Mouse (Mus musculus): ENCODE measurements around the gene Mstn.

Mstn gene

DNA sequence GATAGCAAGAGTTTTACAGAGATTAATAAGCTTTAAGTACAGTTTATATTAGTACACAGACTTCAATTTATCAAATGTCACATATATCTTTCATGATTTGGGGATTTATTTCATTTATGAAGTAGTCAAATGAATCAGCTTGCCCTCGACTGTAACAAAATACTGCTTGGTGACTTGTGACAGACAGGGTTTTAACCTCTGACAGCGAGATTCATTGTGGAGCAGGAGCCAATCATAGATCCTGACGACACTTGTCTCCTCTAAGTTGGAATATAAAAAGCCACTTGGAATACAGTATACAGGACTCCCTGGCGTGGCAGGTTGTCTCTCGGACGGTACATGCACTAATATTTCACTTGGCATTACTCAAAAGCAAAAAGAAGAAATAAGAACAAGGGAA, at the start of gene Mstn:
TSS of gene Mstn (plus strand) at position 301 of the 400 bp plus-strand sequence.
- DNase-seq (ENCODE audit: low spot score): no peak

DNA sequence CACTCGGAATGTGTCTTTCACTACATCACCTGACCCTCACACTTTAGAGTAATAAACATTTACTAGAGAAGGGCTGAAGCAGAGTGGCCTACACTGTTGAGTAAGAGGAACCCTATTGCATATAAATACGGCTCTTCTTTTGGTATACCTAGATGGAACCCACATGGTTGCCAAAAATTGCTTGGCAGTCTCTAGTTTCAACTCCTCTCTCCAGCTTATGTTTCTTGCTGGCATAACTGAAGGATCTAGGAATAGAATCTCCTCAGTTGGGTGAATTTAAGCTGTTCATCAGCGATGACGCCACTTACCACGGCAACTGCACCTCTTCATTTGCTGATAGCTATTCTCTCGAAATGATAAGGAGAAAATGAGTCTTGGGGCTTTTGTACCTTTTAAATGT, 46.7 kb upstream of the Mstn start:
- no peak for DNase-seq (ENCODE audit: low spot score)

DNA sequence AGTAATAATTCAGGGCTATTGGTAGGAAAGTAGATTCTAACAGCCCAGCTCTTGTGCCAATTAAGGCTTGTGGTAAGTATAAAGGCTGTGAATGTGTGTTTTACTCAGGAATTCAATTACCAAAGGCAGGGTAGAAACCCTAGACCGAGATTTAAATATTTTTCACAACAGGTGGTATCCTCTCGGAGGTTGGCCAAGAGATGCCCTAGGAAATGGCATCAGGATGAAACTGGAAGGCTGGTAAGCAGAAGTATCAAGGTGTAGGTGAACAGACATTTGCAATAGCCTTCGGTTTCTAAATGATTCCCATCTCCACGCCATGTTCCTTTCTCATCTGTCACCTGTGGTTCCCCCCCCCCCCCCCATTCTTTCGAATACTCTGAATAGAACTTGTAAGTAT, 45.8 kb upstream of the Mstn start:
- DNase-seq (ENCODE audit: low spot score): no peak

DNA sequence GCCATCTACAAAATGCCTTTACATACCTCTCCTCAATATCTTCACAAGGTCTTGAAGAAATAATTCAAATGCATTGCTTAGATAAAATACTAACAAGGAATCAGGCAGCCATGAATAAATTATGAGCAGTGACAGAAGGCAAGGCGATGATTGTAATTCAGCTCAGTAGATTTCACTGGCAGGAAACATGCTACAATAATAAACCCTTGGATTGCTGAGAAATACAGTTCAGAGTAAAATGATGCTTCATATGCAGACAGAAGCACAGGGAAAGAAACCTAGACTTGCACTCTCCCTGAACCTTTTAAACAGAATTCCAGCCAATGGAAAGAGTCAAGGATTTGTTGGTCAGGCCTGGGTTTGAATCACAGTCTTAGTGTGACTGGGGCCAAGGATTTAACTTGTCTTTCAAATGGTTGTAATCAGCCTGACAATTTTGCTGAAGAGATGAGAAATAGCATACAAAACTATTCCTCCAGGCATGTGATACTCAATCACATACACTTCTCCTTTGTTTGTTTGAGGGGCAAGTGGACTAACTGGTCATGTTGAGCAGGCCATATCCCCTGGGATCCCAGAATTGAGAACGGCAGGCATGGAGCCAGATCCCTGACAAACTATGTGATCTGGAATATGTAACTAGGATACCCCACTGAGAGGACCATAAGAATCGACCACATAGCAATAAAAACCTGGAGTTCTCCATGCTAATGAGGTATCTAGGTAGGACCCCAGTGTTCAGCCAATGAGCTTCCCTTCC, 42.5 kb upstream of the Mstn start:
- DNase-seq (ENCODE audit: low spot score): no peak

DNA sequence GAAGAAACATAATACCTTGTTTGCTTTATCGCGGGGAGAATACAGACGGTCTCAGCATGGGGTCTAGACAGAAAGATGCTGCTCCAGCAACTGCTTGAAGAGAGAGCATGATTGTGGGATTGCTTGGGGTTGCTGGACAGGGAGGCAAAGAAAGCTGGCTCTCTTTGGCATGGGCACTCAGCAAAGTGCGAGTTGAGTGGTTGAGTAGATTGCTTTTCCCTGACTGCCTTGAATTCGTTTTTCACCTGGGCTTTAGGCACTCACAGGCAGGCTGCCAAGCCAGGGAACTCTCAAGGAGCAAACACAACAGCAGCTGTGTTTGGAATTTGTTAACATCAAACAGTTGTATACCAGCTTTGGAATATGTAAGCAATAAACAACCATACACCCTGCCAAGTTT, 41.4 kb upstream of the Mstn start, which contains the start of gene 1700019D03Rik:
TSS of gene 1700019D03Rik (minus strand) at position 101 of the 400 bp plus-strand sequence.
- DNase-seq (ENCODE audit: low spot score): no peak

DNA sequence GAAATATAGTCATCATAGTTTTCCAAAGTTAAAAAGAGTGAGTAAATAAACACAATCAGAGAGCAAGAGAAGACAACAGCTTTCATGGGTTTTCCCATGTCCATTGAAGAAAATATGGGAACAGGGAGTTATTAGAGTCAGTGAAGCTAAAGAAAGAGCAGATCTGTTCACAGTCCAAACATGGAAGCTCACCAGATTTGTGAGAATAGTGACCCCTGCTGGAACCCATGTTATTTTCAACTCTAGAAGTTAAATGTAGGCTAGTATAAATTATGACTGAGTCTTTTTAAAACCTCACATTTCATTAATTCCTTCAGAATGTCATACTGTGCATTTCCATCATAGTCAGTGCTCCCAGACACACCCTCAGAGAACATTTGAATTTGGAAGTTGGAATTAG, 28.9 kb upstream of the Mstn start:
- no peak for DNase-seq (ENCODE audit: low spot score)

DNA sequence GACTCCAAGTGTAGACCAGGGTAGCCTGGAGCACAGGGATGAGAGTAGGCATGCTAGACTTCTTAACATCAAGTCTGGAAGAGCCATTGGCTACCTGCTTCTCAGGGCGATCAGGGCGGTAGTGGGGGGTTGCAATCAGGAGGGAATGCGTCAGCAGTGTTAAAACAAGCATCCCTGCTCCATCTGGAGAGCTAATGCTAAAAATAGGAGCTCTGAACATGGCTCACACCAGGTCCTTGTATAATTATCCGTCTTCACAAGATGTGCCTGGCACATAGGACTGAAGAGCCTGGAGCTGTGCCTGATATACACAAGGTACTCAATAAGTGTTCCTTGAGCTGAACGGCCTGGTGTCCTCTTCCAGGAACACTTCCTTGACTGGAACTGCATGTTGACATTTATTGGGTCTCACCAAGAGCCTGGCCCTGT, 24.0 kb upstream of the Mstn start:
- DNase-seq (ENCODE audit: low spot score): no peak

DNA sequence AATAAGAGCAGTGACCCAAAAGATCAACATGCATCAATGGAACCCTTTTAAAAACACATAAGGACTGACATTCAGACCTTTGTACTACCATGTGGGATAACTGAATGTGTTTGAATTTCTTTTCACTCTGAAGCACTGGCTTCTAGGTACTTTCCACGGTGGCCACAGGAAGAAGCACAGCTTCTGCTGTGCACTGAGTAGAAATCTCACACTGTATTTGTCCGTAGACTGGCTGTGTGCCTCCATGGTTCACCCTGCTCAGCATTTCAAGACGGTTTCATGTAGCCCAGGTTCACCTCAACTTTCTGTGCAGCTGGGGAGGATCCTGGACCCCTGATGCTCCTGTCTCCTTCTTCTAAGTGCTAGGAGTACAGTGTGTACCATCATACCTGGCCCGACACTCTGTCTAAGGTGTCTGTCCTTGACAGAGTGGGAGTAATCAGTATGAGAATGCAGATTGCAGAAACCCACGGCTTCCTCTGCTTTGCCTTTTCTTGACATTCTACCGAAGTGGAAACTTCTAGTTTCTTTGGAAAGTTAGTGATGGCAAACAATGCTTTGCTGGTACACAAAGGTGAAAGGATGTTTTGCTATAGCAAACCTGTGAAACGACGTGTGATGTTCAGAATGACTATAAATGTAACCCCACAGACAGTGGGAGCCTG, 11.5 kb upstream of the Mstn start:
- DNase-seq (ENCODE audit: low spot score): no peak

DNA sequence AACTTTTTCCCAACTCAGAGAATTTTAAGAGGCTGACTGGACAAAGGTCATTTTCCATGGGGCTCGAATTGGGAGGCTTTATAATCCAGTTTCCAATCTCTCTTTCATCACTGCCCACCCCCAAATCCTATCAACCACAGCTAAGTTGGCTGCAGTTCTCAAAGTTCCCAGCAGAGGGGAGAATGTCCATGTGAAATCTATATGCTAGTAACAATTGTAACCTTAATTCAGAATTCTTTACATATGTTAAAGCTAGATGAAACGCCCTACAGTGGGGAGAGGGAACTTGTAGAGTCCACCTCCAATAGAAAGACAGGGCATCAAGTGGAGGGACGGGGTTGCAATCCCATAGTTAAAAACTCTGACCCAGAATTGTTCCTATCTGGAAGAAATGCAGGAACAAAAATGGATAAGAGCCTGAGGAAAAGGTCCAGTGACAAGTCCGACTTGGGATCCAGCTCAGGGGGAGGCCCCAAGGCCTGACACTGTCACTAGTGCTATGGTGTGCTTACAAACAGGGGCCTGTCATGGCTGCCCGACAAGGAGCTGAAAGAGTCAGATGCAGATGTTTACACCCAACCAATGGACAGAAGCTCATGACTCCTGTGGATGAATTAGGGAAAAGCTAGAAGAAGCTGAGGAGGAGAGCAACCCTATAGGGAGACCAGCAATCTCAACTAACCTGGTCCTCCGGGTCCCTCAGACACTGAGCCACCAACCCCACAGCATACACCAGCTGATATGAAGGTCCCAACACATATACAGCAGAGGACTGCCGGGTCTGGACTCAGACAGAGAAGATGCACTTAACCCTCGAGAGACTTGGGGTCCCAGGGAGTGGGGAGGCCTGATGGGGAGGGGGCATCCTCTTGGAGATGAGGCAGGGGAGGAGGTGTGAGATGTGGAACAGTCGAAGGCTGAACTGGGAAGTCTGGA, 8.1 kb upstream of the Mstn start:
- DNase-seq (ENCODE audit: low spot score): peak; percentile 55

DNA sequence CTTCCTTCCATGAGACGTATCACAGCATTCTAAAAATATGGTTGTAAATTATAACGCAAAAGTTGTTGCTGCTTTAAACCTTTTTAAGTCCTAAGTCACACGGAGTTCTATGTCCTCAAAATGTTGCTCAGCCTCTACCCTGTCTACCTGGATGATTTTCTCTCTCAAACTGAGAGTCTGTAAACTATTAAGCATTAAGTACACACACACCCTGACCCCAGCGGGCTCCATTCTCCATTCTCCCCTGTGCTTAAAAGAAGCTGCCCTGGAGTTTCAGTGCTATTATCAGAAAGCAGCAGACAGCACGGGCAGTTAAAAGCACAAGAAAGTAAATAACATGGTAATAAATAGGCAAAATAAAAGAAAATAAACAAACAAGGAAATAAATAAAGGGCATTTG, 2.3 kb upstream of the Mstn start:
- no peak for DNase-seq (ENCODE audit: low spot score)

DNA sequence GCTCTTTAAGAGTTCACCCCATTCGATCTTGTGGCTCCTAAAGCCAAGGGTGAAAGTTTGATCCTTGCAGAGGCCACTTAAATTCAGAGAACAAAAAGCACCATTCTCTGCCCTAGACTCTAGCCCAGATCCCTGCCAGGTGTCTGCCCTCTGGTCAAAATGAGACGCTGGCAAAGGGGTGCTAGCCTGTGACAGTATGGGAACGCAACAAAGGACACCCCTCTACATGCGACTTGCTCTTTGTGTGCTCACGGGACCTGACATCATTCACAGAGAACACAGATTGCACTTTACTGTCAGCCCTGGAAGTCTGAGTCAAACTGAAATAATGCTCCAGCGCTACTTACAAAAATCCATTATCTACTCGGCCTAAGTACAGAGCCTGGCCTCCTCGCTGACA, 941 bp upstream of the Mstn start:
- DNase-seq (ENCODE audit: low spot score): no peak

DNA sequence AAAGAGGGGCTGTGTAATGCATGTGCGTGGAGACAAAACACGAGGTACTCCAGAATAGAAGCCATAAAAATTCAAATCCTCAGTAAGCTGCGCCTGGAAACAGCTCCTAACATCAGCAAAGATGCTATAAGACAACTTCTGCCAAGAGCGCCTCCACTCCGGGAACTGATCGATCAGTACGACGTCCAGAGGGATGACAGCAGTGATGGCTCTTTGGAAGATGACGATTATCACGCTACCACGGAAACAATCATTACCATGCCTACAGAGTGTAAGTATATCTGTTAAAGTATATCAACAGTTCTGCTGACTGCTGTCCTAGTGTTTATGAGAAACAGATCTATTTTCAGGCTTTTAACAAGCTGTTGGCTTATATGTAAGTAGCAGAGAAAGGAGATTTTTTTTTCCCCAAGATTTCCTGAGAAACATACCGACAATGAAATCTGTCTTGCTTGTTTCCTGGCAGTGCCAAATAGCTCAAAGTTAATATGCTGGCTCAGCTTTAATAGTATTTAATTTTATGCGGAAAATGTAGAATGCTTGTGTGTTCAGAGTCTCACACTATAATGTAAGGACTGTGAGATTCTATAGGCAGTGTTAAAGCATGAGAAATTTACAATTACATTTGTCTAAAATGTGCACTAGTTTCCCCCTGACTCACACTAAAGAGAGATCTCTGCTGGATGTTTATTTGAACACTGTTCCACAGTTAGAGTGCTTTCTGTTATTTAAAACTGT, 600 bp downstream of the Mstn start:
- no peak for DNase-seq (ENCODE audit: low spot score)

DNA sequence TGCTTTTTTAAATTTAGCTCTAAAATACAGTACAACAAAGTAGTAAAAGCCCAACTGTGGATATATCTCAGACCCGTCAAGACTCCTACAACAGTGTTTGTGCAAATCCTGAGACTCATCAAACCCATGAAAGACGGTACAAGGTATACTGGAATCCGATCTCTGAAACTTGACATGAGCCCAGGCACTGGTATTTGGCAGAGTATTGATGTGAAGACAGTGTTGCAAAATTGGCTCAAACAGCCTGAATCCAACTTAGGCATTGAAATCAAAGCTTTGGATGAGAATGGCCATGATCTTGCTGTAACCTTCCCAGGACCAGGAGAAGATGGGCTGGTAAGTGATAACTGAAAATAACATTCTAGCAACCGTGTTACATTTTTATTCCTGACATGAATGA, 2.5 kb downstream of the Mstn start:
- no peak for DNase-seq (ENCODE audit: low spot score)

DNA sequence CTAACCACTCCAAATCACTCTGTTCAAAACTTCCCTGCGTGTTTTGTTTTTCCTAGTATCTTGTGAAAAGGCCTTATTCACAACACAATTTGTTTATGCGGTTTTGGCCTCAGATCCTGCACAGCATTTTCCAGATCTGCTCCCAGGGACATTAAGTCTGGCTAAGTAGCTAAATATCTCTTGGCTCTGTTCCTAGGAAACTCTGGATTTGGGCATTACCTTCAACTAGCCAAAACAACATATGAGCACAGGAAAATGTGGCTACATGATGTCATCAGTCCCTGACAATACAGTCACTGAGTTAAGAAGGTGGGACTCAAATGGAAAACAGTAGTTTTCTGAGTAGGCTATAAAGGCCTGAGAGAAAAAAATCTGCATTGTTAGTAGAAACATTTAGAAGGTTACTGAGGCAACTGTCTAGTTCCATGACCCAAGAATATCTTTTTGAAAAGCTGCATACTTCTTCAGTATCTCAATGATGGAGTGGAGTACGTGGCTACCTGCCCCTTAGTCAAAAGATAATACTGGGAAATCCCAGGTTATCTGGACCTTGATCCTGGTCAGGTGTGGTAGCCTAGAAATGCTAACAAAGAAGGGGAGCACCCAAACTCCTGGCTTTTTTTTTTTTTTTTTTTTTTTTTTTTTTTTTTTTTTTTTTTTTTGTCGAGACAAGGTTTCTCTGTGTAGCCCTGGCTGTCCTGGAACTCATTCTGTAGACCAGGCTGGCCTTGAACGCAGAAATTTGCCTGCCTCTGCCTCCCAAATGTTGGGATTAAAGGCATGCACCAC, 8.5 kb downstream of the Mstn start:
- no peak for DNase-seq (ENCODE audit: low spot score)

DNA sequence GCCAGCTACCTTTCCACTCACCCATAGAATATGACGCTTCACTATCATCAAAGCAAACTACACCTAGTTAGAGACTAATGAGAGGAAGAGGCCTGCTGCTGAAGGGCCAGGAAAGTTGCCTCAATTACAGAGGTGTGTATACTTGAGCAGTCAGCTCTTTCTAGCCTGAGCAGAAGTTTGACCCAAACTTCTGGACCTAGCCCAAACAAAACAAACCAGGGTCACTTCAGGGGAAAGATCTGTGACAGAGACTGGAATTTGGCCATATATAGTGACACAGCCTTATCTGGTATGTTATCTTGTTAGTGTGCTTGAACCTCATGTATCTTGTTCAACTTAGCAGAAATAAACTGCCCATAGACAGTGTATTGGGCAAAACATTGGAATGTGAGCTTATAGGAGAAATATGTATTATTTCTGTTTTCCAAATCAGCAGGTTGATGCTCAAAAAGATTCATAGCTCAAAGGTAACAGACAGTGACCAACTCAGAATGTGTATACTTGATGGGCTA, 9.3 kb downstream of the Mstn start:
- no peak for DNase-seq (ENCODE audit: low spot score)

DNA sequence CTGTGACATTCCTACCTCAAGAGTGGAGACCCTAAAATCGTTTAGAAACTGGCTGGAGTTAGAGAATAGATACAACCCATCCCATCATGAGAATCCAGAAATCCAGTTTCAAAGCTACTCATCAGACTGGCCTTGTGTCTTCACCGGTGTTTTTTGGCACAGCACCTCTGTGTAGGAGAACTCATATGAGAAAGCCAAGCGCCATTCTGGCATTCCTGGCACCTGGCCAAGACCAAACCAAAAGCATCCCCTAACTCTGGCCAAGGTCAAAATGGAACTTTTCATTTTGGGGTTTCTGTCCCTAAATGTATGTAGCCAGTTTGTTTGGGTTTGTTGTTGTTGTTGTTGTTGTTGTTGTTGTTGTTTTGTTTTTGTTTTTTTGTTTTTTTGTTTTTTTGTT, 15.2 kb downstream of the Mstn start:
- no peak for DNase-seq (ENCODE audit: low spot score)

DNA sequence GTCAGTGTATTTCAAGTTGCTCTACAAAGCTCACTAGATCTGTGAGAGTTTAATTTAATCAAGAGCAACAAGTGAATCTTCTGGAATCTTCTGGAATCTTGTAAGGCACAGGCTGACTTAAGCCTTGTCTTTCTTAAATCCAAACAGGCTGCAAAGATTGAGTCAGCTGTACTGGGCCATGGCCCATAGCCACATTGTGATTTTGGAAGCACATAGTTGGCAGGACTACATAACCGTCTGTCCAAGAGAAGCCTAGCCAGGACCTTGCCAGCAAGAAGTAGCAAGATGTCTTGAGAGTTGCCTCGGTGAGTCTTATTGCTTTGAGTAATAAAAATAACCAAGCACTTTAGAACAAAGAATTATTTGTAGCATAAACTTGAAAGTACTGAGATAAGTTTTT, 18.4 kb downstream of the Mstn start:
- DNase-seq (ENCODE audit: low spot score): no peak

DNA sequence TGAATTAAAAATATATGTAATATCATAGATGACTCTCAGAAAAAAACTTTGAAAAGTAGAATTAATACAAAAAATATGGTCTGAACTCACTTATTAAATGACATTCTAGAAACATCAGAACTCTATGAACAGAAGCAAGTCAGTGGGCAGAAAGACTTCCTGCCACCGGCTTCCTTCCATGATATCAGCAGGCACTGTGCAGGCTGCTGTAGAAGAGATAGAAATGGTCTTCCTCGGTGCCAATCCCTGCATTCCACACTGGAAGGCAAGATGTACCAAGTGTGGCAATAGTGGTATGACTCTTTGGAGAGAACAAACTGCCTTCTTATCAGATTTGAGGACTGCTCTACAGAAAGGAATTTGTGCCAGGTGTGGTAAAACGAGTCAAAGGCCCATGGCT, 19.2 kb downstream of the Mstn start:
- no peak for DNase-seq (ENCODE audit: low spot score)

DNA sequence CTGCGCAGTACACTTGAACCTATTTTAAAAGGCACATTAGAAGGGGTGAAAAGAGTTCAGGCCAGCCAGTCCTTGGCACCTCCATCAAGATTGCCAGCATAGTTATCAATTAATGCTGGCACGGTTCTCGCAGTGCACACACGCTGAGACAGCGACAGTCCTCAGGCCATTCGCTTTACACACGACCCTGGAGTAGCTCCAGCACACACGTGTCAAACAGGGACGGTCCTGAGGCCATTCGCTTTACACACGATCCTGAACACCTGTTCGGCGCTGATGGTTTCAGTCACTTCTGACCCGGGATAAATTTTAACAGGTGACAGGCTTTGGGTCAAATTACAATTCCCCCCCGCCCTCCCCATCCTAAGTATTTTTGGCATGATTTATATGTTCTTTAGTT, 23.8 kb downstream of the Mstn start:
- DNase-seq (ENCODE audit: low spot score): no peak

DNA sequence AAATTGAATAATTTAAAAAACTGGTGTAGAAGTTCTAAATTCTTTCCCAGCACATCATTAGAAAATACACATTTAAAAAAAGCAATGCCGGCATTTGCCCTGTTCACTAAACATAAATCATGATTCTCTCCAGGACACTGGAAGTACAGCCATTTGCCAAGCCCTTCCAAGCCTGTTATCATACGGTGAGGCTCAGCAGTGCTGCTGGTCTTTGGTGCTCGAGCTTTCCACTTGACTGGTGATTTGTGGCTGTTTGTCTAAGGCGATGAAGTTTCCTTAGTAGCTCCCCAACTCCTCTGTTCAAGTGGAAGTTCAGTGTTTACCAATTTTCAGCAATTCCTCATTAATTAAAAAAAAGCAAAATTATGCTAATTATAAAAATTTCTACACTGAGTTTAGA, 24.6 kb downstream of the Mstn start:
- DNase-seq (ENCODE audit: low spot score): no peak

DNA sequence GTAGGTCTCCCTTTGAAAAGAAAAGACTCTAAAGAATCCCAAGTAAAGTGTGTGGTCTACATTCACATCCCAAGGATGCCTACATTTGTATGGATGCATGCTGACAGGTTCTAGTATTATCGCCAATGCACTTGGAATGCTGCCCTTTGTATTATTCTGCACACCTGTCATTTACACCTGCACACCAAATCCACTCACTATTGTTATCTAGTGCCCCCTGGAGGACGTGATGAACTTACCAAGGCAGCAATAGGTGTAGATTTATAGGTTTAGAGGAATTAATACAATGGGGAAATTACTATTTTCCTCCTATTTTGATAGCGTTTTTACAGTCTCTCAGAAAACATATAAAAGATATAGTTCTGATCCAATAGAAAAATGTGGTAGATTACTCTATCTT, 31.7 kb downstream of the Mstn start:
- no peak for DNase-seq (ENCODE audit: low spot score)

Data from urinary bladder, postnatal 14 days (tissue).